Mouse (Mus musculus): Measurements from ENCODE around the gene Ctbp1. TPM values are rescaled to one million over a fixed set of nuclear protein-coding genes. Genes with fewer than 3 reads are reported as not detected.

Ctbp1 gene
- polyA plus RNA-seq, 1 experiment from 2014 or later: 414 TPM

DNA sequence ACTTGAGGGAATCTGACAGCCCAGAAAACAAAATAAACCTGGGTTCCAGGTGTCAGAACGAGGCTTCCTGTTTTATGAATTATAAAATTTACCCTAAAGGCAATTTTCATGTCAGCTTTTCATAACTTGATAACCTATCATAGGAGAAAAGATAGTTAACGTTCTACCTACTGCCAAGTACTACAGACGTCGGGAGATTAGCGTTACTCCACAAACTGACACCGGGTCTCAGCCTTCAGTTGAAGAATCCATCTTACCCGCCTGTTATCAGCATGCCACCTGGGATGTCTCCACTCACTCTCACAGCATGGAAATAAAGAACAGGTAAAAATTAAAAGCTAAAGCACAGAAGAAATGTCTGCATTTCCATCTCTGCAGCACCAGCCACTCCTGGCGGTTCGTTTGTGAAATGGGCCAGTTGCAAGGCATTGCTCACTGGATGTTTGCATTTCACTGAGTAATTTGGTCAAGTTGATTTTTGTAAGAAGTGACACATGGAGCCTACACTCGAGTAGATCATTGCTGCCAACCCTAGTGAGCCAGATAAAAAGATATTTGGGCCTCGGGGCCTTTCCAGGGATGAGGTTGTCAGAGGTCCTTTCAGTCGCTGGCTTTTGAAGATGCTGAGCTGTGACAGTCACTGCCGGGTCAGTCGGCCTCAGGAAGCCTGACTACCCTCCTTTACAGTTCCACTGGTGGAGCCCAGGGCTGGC lies 66.1 kb downstream of the Ctbp1 start:
- Histone ChIP-seq H3K4me2 (no peak overlapping the region), H3K4me1 (ENCODE audit: insufficient read depth) (no peaks in the 10 kb centered on the region), H3K27ac (ENCODE audit: low read depth) (no peak overlapping the region), H3K9ac (no peak overlapping the region), H3K4me3 (ENCODE audit: low read depth, low read length) (no peak overlapping the region), H3K36me3 (ENCODE audit: insufficient read depth) (no peaks in the 10 kb centered on the region), H3K27me3 (ENCODE audit: insufficient read depth, low read length) (no peaks in the 10 kb centered on the region), H3K9me3 (ENCODE audit: low read depth, low read length) (no peaks in the 10 kb centered on the region)
- no peak for ATAC-seq (ENCODE audit: insufficient read depth)
- TF ChIP-seq CTCF (IDR thresholded peaks at IDR 0.05; ENCODE audit: low read depth): no peak
- WGBS: 36% methylated on average over 14 of the region's 14 CpGs
- no peak for DNase-seq

DNA sequence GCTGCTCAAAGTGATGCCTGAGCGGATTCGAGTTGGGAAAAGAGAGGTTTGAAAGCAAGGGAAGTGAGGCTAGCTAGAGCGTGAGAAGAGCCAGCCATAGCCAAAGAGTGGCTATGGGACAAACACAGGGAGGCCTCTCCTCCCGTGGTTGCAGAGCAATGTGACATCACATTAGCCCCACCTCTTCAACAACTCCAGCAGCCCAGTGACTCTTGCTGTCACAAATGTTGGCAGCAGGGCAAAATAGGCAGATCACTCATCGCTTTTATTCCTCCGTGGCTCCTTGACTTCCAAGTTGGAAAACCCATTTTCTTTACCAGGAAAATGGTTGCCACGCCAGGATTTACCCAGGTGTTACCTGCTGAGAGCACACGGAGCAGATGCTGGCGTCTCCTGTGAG lies 67.7 kb downstream of the Ctbp1 start:
- no peak for ATAC-seq (ENCODE audit: insufficient read depth)
- Histone ChIP-seq H3K27ac (ENCODE audit: low read depth) (no peak overlapping the region), H3K4me2 (no peak overlapping the region), H3K4me3 (ENCODE audit: low read depth, low read length) (no peak overlapping the region), H3K4me1 (ENCODE audit: insufficient read depth) (no peaks in the 10 kb centered on the region), H3K9ac (no peak overlapping the region), H3K36me3 (ENCODE audit: insufficient read depth) (no peaks in the 10 kb centered on the region), H3K27me3 (ENCODE audit: insufficient read depth, low read length) (no peaks in the 10 kb centered on the region), H3K9me3 (ENCODE audit: low read depth, low read length) (no peaks in the 10 kb centered on the region)
- DNase-seq: peak; percentile 30
- TF ChIP-seq CTCF (IDR thresholded peaks at IDR 0.05; ENCODE audit: low read depth): no peak
- WGBS: 43% methylated on average over 9 of the region's 9 CpGs

DNA sequence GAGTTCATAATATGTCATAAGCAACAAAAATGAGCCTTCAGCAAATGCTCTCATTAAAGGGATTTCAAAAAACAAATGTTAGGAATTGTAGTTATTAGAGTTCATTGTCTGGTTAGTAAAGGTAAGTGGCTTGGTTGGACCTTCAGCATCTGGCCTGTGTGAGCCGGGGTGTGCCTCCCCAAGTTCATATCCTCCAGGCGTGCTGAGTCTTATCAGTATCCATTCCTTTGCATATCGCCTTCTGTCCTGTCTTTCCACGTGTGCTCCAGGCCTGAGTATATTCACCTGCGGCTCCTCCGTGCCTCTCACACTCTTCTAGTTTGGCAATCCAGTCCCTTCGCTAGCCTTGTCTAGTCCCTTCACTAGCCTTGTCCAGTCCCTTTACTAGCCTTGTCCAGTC lies 68.5 kb downstream of the Ctbp1 start:
- H3K9me3 ChIP-seq (ENCODE audit: low read depth, low read length): no peaks in the 10 kb centered on the region
- no peak overlapping the region for H3K4me2 ChIP-seq
- 85% methylated on average over 7 of the region's 7 CpGs for WGBS
- no peak for DNase-seq
- H3K36me3 ChIP-seq (ENCODE audit: insufficient read depth): no peaks in the 10 kb centered on the region
- no peak overlapping the region for H3K27ac ChIP-seq (ENCODE audit: low read depth)
- H3K4me3 ChIP-seq (ENCODE audit: low read depth, low read length): no peak overlapping the region
- H3K4me1 ChIP-seq (ENCODE audit: insufficient read depth): no peaks in the 10 kb centered on the region
- no peaks in the 10 kb centered on the region for H3K27me3 ChIP-seq (ENCODE audit: insufficient read depth, low read length)
- no peak overlapping the region for H3K9ac ChIP-seq
- no peak for TF ChIP-seq CTCF (IDR thresholded peaks at IDR 0.05; ENCODE audit: low read depth)
- ATAC-seq (ENCODE audit: insufficient read depth): no peak

DNA sequence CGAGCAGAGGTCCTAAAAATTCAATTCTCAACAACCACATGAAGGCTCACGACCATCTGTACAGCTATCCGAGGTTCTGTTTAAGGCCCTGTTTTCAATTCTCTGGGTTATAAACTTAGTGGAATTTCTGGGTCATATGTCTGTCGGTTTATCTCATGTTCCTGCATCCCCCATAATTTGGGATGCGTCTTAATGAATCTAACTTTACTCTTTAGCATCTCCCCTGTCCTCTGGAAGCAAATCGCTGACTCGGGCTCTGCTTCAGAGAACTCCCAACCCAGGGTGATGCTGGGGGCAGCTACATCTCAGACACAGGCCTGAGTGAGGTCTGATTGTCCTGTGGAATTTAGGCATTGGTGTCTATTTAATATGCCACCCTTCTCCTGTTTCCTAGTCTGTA lies 70.5 kb downstream of the Ctbp1 start:
- no peak overlapping the region for H3K27ac ChIP-seq (ENCODE audit: low read depth)
- no peak for TF ChIP-seq CTCF (IDR thresholded peaks at IDR 0.05; ENCODE audit: low read depth)
- no peaks in the 10 kb centered on the region for H3K36me3 ChIP-seq (ENCODE audit: insufficient read depth)
- DNase-seq (no peak), ATAC-seq (ENCODE audit: insufficient read depth) (no peak)
- no peak overlapping the region for H3K4me3 ChIP-seq (ENCODE audit: low read depth, low read length)
- no peaks in the 10 kb centered on the region for H3K4me1 ChIP-seq (ENCODE audit: insufficient read depth)
- no peak overlapping the region for H3K9ac ChIP-seq
- peak overlapping the region; percentile 54 for H3K4me2 ChIP-seq
- 74% methylated on average over 7 of the region's 7 CpGs for WGBS
- H3K9me3 ChIP-seq (ENCODE audit: low read depth, low read length): no peaks in the 10 kb centered on the region
- no peaks in the 10 kb centered on the region for H3K27me3 ChIP-seq (ENCODE audit: insufficient read depth, low read length)

DNA sequence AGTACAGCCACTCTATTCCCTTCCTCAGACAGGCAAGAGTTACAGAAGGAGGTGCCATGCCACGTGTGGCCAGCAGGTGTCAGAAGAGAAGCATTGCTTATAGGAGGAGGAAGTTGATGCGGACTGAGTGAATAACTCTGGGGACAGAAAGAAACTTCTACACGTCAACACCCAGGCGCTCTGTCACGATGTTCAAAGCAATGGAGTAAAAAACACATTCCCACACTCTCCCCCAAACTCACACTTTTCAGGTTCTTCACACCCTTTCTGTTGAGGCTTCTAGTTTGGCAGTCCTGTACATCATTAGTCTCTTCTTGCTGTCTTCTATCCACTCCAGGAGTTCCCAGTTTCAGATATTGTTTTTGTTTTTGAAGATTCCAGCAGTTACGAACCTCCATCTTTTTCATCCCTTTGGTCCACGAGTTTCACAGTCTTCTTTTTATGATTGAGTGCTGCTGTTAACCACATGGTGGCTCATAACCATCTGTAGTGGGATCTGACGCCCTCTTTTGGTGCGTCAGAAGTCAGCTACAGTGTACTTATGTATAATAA lies 71.0 kb downstream of the Ctbp1 start:
- Histone ChIP-seq H3K27ac (ENCODE audit: low read depth) (no peak overlapping the region), H3K27me3 (ENCODE audit: insufficient read depth, low read length) (no peaks in the 10 kb centered on the region), H3K4me3 (ENCODE audit: low read depth, low read length) (peak overlapping the region; percentile 9; the same call in 1 of the 2 replicates), H3K9ac (0 out of 2 replicates have a peak overlapping the region, but pooled peaks have one; percentile 9), H3K4me1 (ENCODE audit: insufficient read depth) (no peaks in the 10 kb centered on the region), H3K36me3 (ENCODE audit: insufficient read depth) (no peaks in the 10 kb centered on the region), H3K9me3 (ENCODE audit: low read depth, low read length) (no peaks in the 10 kb centered on the region), H3K4me2 (peak overlapping the region; percentile 54)
- WGBS: 11% methylated on average over 9 of the region's 9 CpGs
- peak; percentile 100 for TF ChIP-seq CTCF (IDR thresholded peaks at IDR 0.05; ENCODE audit: low read depth)
- DNase-seq: peak; percentile 97
- ATAC-seq (ENCODE audit: insufficient read depth): peak; percentile 81

DNA sequence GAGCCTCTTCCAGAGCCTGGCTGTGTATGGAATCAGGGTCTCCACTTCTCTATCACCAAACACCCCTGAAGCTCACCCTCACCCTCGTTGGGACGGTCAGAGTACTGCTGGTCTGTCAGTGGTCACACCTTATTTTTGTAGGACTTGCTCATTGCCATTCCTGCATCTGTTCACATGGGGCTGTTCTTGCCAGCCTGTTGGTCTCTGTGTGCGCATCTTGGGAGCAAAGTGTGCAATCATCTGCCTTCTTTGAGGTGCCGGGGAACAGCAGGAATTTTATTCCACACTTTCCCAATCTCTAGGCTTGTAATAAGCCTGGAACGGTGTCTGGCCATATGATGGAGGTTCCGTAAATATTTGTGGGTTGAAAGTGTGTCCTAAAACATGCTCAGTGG lies 71.6 kb downstream of the Ctbp1 start:
- DNase-seq (no peak), ATAC-seq (ENCODE audit: insufficient read depth) (no peak)
- no peaks in the 10 kb centered on the region for H3K9me3 ChIP-seq (ENCODE audit: low read depth, low read length)
- H3K4me1 ChIP-seq (ENCODE audit: insufficient read depth): no peaks in the 10 kb centered on the region
- no peak overlapping the region for H3K4me3 ChIP-seq (ENCODE audit: low read depth, low read length)
- TF ChIP-seq CTCF (IDR thresholded peaks at IDR 0.05; ENCODE audit: low read depth): no peak
- no peaks in the 10 kb centered on the region for H3K27me3 ChIP-seq (ENCODE audit: insufficient read depth, low read length)
- H3K36me3 ChIP-seq (ENCODE audit: insufficient read depth): no peaks in the 10 kb centered on the region
- WGBS: 65% methylated on average over 6 of the region's 6 CpGs
- H3K9ac ChIP-seq: no peak overlapping the region
- no peak overlapping the region for H3K4me2 ChIP-seq
- H3K27ac ChIP-seq (ENCODE audit: low read depth): no peak overlapping the region

GRCm38 (mm10) chr5:33202516-33203170 lies 72.2 kb downstream of the Ctbp1 start:
- H3K4me1 ChIP-seq (ENCODE audit: insufficient read depth): no peaks in the 10 kb centered on the region
- no peaks in the 10 kb centered on the region for H3K27me3 ChIP-seq (ENCODE audit: insufficient read depth, low read length)
- DNase-seq (peak; percentile 52), ATAC-seq (ENCODE audit: insufficient read depth) (no peak)
- no peak for TF ChIP-seq CTCF (IDR thresholded peaks at IDR 0.05; ENCODE audit: low read depth)
- H3K4me3 ChIP-seq (ENCODE audit: low read depth, low read length): no peak overlapping the region
- H3K9ac ChIP-seq: no peak overlapping the region
- no peaks in the 10 kb centered on the region for H3K9me3 ChIP-seq (ENCODE audit: low read depth, low read length)
- WGBS: 50% methylated on average over 13 of the region's 13 CpGs
- no peaks in the 10 kb centered on the region for H3K36me3 ChIP-seq (ENCODE audit: insufficient read depth)
- no peak overlapping the region for H3K27ac ChIP-seq (ENCODE audit: low read depth)
- no peak overlapping the region for H3K4me2 ChIP-seq
